Mouse (Mus musculus) intestine, embryonic 15.5 days (tissue): ENCODE measurements around the gene Gm10639. TPM values are rescaled to one million over a fixed set of nuclear protein-coding genes. Genes with fewer than 3 reads are reported as not detected.
A peak's percentile ranks its signal among the peaks of the same experiment; 100 is the strongest.
"Not testable (repeated sequence)": the region's sequence is repeated elsewhere in the genome, so short reads cannot be mapped to it uniquely, and the experiment has no call there.

ENCODE experiments used
- ATAC-seq: fragments of 200-750 bp; cut with Nextera tagmentation; 2 replicates; pipeline ENCODE4 v1.8.0; 2017; ENCODE audit warnings: moderate TSS enrichment, moderate library complexity
- H3K27ac ChIP-seq: fragments of 300-500 bp; sonication (generic); 2 replicates; pipeline ENCODE4 v1.5.1; 2015; ENCODE audit warnings: mild to moderate bottlenecking, inconsistent platforms
- H3K27me3 ChIP-seq: fragments of 300-500 bp; sonication (generic); replicated peaks from 2 replicates; pipeline ENCODE4 v1.6.1; 2015; ENCODE audit warnings: inconsistent platforms
- H3K36me3 ChIP-seq: fragments of 300-500 bp; sonication (generic); 2 replicates; pipeline ENCODE4 v1.6.1; 2015; ENCODE audit warnings: inconsistent platforms
- H3K4me1 ChIP-seq: fragments of 300-500 bp; sonication (generic); replicated peaks from 2 replicates; pipeline ENCODE4 v1.6.1; 2015; ENCODE audit warnings: inconsistent platforms
- H3K4me2 ChIP-seq: fragments of 300-500 bp; sonication (generic); replicated peaks from 2 replicates; pipeline ENCODE4 v1.6.1; 2015; ENCODE audit warnings: mild to moderate bottlenecking, inconsistent platforms
- H3K4me3 ChIP-seq: fragments of 300-500 bp; sonication (generic); replicated peaks from 2 replicates; pipeline ENCODE4 v1.5.1; 2015; ENCODE audit warnings: inconsistent platforms
- H3K9ac ChIP-seq: fragments of 300-500 bp; sonication (generic); 2 replicates; pipeline ENCODE4 v1.6.1; 2015; ENCODE audit warnings: inconsistent platforms
- H3K9me3 ChIP-seq: fragments of 300-500 bp; sonication (generic); 2 replicates; pipeline ENCODE4 v1.6.1; 2016; ENCODE audit warnings: inconsistent platforms
- WGBS: fragments of 180-500 bp; shearing (Covaris S2); methylation state at CpG from one replicate; pipeline ENCODE4 v1.1.7; 2015; 5-methylcytosine and 5-hydroxymethylcytosine counted together
- polyA plus RNA-seq: library from polyadenylated mRNA; unstranded; fragments of >200 nt; fragmentation: Nextera tagmentation; extraction: Ambion mirVana; gene quantifications from 2 replicates; pipeline ENCODE4 v1.2.1, GENCODE M21; 2015

Gm10639 gene
- polyA plus RNA-seq, 1 experiment from 2014 or later = 1.2 TPM

DNA sequence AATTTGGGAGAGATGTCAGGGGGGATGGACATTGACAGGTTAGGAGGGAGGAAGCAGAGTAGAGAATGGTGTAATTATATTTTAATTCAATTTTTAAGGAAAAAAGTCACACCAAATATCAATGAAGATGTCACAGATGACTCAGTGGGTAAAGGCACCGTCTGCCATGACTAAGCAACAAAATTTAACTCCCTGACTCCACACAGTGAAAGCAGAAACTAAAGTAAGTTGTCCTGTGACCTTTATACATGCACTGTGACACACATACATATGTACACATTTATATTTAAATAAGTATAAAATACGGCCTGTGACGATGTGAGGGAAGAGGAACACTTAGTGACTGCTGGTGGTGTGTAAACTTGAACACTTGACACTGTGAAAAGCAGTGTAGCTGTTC is 18.4 kb downstream of the Gm10639 start:
- not testable (repeated sequence) for H3K4me1 ChIP-seq, H3K9ac ChIP-seq, H3K4me2 ChIP-seq, H3K27ac ChIP-seq, H3K9me3 ChIP-seq, ATAC-seq, H3K4me3 ChIP-seq, H3K27me3 ChIP-seq, H3K36me3 ChIP-seq
- WGBS = 79% methylated on average over 3 of the region's 3 CpGs

DNA sequence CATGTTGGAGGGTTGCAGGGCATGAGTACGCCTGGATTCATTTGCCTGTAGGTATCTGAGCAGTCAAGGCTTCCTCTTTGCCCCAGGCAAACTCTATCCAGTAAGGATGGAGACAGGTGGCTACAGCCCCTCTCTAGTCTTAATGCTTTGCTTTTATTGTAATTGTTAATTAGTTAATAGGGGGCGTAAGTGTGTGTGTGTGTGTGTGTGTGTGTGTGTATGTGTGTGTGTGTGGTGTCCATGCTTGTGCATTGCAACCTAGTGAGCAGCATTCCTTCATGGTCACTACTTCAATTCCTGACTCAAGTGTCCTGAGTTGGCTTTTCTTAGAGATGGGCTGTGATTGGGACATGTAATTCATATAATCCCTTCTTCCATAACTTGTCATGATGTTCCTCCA is 25.0 kb downstream of the Gm10639 start, which contains the start of gene Omt2a:
TSS of gene Omt2a (minus strand) at position 101 of the 400 bp plus-strand sequence.
- H3K4me3 ChIP-seq = no peak within 1 kb of the TSS
- no peak within 1 kb of the TSS for H3K9ac ChIP-seq
- no peak within 1 kb of the TSS for H3K27ac ChIP-seq
- no peaks in the 10 kb centered on the region for H3K27me3 ChIP-seq
- no peaks in the 10 kb centered on the region for H3K9me3 ChIP-seq
- no peak for ATAC-seq
- H3K4me1 ChIP-seq = no peaks in the 10 kb centered on the region
- 83% methylated on average over 2 of the region's 2 CpGs for WGBS
- no peaks in the 10 kb centered on the region for H3K36me3 ChIP-seq
- H3K4me2 ChIP-seq = no peak within 1 kb of the TSS

- ATAC-seq = no peak
- no peaks in the 10 kb centered on the region for H3K9me3 ChIP-seq
These were observed 29.8 kb downstream of the Gm10639 start for GRCm38 (mm10) chr9:78319499-78319898.

GRCm38 (mm10) chr9:78327289-78327688 is 37.6 kb downstream of the Gm10639 start, which contains the start of gene Omt2b:
Omt2b (plus strand) TSS chr9:78327589.
- ATAC-seq, H3K4me3 ChIP-seq: not testable (repeated sequence)
- 74% methylated on average over 1 of the region's 1 CpGs for WGBS

More at GRCm38 (mm10) chr9:78319499-78319898, 29.8 kb downstream of the Gm10639 start:
- WGBS = 46% methylated on average over 1 of the region's 1 CpGs
- no peak overlapping the region for H3K27ac ChIP-seq
- no peaks in the 10 kb centered on the region for H3K4me1 ChIP-seq
- H3K4me3 ChIP-seq = no peak overlapping the region
- H3K36me3 ChIP-seq = no peaks in the 10 kb centered on the region
- H3K4me2 ChIP-seq = no peak overlapping the region
- no peaks in the 10 kb centered on the region for H3K27me3 ChIP-seq
- H3K9ac ChIP-seq = no peak overlapping the region

DNA sequence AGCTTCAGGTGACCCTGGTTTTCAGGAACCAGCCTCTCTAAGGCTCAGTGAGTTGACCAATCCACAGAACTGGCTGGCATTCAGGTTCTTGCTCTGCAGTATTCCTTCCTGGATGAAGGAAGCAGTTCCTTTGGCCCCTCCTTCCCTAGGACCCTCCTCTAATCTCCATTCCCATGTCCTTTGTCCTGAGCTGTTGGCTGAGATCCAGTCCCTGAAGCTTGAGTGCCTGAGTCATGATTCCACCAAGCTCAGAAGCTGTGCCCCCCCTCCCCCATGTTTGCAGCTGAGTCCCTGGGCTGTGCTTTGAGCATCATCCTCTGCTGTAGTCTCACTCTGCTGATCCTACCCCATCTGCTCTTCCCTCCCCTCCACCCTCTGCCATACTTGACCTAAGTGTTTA is 47.3 kb downstream of the Gm10639 start:
- peak; percentile 76 for ATAC-seq
- H3K4me2 ChIP-seq, H3K36me3 ChIP-seq, H3K27ac ChIP-seq, H3K9ac ChIP-seq, H3K4me3 ChIP-seq, H3K9me3 ChIP-seq, H3K4me1 ChIP-seq, H3K27me3 ChIP-seq: not testable (repeated sequence)

More at GRCm38 (mm10) chr9:78327289-78327688, 37.6 kb downstream of the Gm10639 start, which contains the start of gene Omt2b:
- H3K36me3 ChIP-seq, H3K4me2 ChIP-seq, H3K9ac ChIP-seq, H3K27ac ChIP-seq, H3K4me1 ChIP-seq, H3K27me3 ChIP-seq, H3K9me3 ChIP-seq: not testable (repeated sequence)

DNA sequence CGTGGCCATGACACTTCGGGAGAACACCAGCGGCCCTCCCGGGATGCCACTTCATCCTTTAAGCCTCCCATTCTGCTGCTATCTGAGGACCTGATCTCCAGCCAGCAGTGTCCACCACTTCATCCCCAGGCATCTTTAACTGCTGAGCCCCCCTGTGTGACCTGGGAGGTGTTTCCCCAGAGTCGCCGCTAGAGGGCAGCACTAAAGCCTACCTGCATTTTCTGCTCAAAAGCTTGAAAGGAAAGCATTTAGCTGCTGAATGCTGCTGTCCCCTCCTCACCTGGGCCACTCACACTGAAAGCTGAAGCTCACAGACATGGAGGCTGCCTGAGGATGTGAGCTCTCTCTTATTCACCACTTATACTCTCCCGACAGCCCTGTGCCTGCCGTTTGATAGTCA is 50.6 kb downstream of the Gm10639 start:
- WGBS = 21% methylated on average over 8 of the region's 8 CpGs
- not testable (repeated sequence) for H3K4me3 ChIP-seq, H3K4me1 ChIP-seq, H3K36me3 ChIP-seq, H3K27ac ChIP-seq, H3K4me2 ChIP-seq, H3K27me3 ChIP-seq, H3K9me3 ChIP-seq, H3K9ac ChIP-seq, ATAC-seq

DNA sequence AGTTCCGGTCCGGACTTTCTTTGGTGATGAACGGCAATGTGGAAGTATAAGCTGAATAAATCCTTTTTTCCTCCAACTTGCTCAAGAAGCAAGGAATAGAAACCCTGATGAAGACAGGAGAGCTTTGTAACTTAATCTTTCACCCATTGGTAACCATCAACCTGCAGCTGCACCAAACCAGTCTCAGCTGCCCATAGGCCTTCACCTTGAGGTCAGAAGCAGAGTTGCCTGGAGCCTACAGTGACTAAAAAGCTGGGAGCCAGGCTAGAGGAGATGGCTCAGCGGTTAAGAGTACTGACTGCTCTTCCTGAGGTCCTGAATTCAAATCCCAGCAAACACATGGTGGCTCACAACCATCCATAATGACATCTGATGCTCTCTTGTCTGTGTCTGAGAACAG is 52.8 kb downstream of the Gm10639 start:
- not testable (repeated sequence) for H3K4me1 ChIP-seq, H3K4me2 ChIP-seq, H3K4me3 ChIP-seq, H3K36me3 ChIP-seq, H3K9me3 ChIP-seq, H3K27ac ChIP-seq, H3K27me3 ChIP-seq, ATAC-seq, H3K9ac ChIP-seq
- WGBS = 87% methylated on average over 4 of the region's 4 CpGs

GRCm38 (mm10) chr9:78343055-78343454 is 53.3 kb downstream of the Gm10639 start:
- 90% methylated on average over 9 of the region's 9 CpGs for WGBS
- H3K4me2 ChIP-seq, H3K27me3 ChIP-seq: not testable (repeated sequence)

GRCm38 (mm10) chr9:78345235-78345634 is 55.5 kb downstream of the Gm10639 start:
- H3K36me3 ChIP-seq, ATAC-seq, H3K27me3 ChIP-seq, H3K4me1 ChIP-seq, H3K4me3 ChIP-seq, H3K4me2 ChIP-seq, H3K9ac ChIP-seq, H3K9me3 ChIP-seq, H3K27ac ChIP-seq: not testable (repeated sequence)
- 44% methylated on average over 4 of the region's 4 CpGs for whole genome bisulfite sequencing

More at GRCm38 (mm10) chr9:78343055-78343454, 53.3 kb downstream of the Gm10639 start:
- not testable (repeated sequence) for H3K9me3 ChIP-seq, H3K27ac ChIP-seq, H3K4me3 ChIP-seq, H3K4me1 ChIP-seq, ATAC-seq, H3K9ac ChIP-seq, H3K36me3 ChIP-seq

DNA sequence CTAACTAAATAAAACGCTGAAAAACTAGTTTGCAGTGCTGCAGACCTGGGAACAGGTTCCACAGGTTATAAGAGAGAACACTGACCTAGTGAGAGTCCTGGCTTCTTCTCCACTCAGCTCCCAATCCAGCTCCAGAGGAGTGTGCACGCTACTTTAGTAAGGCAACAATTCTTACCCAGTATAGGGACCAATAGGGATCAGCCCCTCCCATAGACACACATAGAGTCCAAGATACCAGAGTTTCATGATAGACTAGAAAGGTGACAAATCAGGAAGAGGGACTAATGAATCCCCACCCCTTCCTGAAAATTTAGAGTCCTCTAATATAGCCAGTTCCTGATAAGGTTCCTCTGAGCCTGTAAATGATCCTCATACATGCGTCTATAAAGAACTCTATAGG is 57.3 kb downstream of the Gm10639 start:
- Histone ChIP-seq H3K27me3 (no peaks in the 10 kb centered on the region), H3K9me3 (no peaks in the 10 kb centered on the region), H3K4me3 (no peak overlapping the region), H3K4me1 (no peaks in the 10 kb centered on the region), H3K27ac (no peak overlapping the region), H3K4me2 (no peak overlapping the region), H3K36me3 (no peaks in the 10 kb centered on the region), H3K9ac (no peak overlapping the region)
- WGBS = 49% methylated on average over 3 of the region's 3 CpGs
- ATAC-seq = peak; percentile 84

DNA sequence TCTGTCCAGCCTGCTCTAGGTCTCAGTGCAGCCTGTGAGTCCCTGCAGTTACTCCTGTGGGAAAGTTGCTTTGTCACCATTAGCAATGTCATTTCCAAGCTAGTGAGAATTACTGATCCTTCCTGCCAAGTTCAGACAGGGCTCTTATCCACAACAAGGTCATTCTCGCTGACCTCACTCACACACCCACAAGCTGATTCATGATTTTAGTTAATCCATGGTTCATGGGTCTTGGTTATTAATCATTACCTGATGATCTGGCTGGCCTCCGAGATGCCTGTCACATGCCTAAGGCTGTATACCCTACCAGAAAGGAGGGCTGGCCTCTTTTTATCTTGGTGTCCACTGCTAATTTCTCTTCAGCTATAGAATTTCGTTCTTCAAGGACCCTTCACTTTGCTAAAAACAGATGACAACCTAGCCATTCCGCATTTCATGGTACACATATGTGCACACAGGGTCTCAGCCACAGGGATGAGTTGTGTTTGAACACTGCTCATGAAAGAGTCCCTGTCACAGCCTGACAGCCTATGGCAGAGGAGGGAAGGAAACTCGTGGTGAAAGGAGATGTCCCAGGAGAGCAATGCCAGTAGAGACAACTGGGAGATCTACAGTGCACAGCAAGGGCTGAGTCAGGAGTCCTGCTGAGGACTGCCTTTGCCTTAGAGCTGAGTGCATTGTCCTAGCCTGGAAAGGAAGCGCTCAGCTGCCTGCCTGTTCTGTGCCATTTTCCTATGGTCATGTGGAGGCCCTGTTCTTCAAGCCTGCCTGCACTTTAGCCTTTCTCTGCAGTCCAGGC is 58.7 kb downstream of the Gm10639 start:
- not testable (repeated sequence) for H3K9ac ChIP-seq, H3K27ac ChIP-seq, H3K4me1 ChIP-seq, H3K4me2 ChIP-seq, H3K36me3 ChIP-seq, H3K9me3 ChIP-seq, H3K4me3 ChIP-seq, H3K27me3 ChIP-seq
- ATAC-seq = peak; percentile 80
- 58% methylated on average over 6 of the region's 6 CpGs for WGBS

DNA sequence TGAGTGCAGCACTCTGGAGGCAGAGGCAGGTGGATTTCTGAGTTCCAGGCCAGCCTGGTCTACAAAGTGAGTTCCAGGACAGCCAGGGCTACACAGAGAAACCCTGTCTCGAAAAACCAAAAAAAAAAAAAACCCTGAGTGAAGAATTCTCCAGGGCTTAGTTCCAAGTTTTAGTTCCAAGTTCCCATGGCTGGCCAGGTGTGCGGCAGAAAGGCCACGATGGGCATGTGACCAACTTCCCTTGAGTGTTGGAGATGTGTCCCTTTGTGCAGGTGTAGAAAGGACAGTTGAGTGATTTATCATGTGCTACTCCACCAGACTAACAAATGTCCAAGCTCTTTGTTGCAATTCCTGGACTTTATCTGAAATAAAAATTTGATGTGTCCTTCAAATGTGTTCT is 59.4 kb downstream of the Gm10639 start:
- not testable (repeated sequence) for H3K4me3 ChIP-seq, H3K4me1 ChIP-seq, H3K4me2 ChIP-seq, ATAC-seq, H3K27me3 ChIP-seq, H3K36me3 ChIP-seq, H3K9me3 ChIP-seq, H3K27ac ChIP-seq, H3K9ac ChIP-seq
- WGBS = 83% methylated on average over 3 of the region's 3 CpGs

DNA sequence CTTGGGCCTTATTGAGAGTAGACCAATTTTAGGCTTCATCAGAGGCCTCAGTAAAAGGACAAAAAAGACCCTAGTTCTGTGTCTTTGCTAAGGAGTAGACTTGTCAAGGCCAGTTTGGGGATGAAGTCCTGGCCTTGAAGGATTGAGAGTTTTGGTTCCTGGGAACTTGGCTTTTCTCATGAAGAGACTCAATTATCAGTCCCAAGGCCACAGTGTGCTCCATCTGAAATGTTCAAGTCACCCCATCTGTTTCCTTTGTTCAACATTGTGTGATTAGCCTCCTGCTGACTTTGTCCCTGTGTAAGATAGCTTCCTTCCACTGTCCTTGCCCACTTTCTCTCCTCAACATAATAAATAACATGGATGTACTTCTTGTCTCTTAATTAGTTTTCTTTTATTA is 60.3 kb downstream of the Gm10639 start:
- H3K4me2 ChIP-seq, H3K9ac ChIP-seq, H3K36me3 ChIP-seq, H3K27ac ChIP-seq, H3K4me3 ChIP-seq, H3K27me3 ChIP-seq, ATAC-seq, H3K9me3 ChIP-seq, H3K4me1 ChIP-seq: not testable (repeated sequence)
